Mouse (Mus musculus) adrenal gland, postnatal 0 days (tissue): ENCODE measurements around the gene Fhod1. TPM values are rescaled to one million over a fixed set of nuclear protein-coding genes. Genes with fewer than 3 reads are reported as not detected.
A peak's percentile ranks its signal among the peaks of the same experiment; 100 is the strongest.

Experiments
- microRNA-seq: library from miRNA; unstranded; fragments of <30 nt; microRNA quantifications from one replicate; pipeline ENCODE4, GENCODE M21; 2016; ENCODE audit warnings: borderline replicate concordance; ENCODE audit not compliant: insufficient number of aligned reads
- polyA plus RNA-seq: library from polyadenylated mRNA; unstranded; fragments of >200 nt; fragmentation: Nextera tagmentation; extraction: Ambion mirVana; gene quantifications from 2 replicates; pipeline ENCODE4 v1.2.1, GENCODE M21; 2015

Gene Fhod1
- 1.1 and 1.2 TPM in 2 replicates for polyA plus RNA-seq

DNA sequence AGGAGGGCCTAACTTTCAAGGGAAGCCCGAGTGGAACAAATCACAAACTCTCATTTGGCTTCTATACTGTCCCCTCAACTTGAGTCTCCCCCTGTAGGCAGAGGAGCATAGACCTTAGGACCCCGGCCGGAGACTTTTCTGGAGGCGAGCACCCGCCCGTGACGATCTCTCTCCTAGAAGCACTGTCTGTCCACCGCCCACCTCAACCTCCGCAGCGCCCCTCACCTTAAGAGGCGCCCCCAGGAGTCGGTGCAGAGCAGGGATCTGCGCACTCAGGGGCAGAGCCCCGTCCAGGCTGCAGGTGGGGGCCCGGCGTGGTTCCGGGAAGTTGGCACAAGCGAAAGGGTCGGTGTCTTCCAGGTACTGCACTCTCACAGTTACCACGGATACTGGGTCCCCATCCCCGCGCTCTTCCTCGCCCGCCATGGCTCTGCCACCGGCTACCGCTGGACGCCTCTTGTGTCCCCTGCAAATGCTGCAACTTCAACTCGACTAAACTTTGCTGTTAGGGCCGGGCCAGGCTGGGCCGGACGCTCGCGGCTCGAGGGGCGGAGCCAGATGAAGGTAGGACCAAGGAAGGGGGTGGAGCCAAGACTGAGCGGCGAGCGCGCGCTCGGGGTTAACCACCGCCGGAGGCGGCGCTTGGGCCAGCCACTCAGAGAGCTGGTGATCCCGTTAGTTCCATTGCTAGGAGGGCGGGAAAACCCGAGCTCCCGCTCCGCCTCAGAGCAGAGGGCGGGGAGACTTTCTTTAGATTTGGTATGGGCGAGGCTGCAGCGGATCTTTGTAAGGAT lies at the start of gene Fhod1:
Gene Fhod1, minus strand, starts transcription at position 526 of the 794 bp plus-strand sequence.

DNA sequence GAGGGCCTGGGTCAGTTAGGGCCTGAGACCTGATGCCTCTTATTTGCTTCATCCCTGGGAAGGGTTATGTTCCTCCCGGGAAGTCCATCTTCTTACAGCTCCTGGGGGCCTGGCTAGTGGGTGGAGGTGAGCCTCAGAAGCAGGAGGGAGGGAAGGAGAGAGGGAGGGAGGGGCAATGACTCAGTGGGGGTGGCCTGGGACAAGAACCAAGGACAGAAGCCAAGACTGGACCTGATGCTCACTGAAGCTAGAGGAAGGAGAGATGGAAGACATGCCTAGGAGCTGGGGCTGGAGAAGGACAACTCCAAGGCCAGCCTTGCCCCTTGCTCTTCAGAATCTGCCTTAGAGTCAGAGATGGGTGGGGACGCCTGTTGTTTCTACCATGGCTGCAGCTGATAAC lies 25.3 kb upstream of the Fhod1 start, which contains the start of gene Plekhg4:
Gene Plekhg4, plus strand, starts transcription at position 243 of the 400 bp plus-strand sequence.

DNA sequence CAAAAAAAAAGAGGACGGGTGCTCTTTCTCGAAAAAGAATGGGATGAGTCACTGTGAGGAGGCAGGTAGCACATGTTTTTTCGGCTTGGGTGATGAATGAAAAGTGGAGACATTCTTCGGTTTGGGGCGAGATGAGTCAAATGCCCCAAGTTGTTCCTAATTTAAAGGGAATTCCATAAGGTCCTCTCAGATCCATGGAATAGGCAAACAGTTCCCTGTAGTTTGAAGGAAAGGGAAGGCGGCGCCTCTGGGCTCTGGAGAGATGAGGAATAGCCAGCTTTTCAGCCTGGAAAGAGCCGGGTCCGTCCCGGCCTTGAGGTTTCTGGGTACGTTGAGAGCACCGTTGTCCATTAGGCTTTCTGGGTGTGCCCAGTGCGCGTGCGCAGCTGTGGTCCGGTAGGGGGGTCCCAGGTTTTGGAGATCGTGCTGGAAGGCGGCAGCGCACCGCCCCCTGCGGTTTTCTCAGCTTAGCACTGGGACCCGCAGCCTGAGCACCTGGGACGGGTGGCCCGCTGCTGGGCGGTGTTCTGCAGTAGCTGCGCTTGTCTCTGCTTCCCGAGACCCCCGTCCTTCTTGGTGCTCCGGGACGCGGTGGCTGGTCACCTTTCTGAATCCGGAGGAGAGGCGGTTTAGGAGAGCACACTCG lies 820 bp upstream of the Fhod1 start, which contains the start of gene Slc9a5:
Gene Slc9a5, plus strand, starts transcription at position 394 of the 646 bp plus-strand sequence.

DNA sequence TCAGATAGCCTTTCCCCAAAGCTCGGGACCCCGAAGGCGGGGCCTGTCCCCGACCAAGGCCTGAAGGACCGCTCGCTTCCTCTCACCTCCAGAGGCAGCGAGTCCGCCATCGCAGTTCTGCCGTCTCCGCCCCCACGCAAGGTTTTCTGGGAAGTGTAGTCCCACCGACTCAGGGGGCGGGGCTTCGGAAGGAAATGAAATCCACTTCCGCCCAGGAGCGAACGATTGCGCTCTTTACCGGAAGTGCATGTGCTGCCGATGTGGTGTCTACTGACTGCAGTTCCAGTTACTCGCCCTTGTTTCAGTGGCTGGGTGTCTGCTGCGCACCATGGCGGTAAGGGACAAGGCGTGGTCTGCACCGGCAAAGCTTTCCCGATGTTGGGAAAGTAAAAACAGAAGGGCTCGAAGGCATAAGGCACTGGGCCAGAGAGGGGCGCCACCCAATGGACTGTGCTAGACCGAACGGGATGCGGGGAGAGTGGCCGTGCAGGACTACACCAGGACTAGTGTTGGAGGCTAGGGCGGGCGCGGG lies 21.5 kb downstream of the Fhod1 start, which contains the start of the genes Lrrc29 and Tmem208:
Gene Lrrc29, minus strand, starts transcription at position 138 of the 532 bp plus-strand sequence.
Gene Tmem208, plus strand, starts transcription at position 214 of the 532 bp plus-strand sequence.

DNA sequence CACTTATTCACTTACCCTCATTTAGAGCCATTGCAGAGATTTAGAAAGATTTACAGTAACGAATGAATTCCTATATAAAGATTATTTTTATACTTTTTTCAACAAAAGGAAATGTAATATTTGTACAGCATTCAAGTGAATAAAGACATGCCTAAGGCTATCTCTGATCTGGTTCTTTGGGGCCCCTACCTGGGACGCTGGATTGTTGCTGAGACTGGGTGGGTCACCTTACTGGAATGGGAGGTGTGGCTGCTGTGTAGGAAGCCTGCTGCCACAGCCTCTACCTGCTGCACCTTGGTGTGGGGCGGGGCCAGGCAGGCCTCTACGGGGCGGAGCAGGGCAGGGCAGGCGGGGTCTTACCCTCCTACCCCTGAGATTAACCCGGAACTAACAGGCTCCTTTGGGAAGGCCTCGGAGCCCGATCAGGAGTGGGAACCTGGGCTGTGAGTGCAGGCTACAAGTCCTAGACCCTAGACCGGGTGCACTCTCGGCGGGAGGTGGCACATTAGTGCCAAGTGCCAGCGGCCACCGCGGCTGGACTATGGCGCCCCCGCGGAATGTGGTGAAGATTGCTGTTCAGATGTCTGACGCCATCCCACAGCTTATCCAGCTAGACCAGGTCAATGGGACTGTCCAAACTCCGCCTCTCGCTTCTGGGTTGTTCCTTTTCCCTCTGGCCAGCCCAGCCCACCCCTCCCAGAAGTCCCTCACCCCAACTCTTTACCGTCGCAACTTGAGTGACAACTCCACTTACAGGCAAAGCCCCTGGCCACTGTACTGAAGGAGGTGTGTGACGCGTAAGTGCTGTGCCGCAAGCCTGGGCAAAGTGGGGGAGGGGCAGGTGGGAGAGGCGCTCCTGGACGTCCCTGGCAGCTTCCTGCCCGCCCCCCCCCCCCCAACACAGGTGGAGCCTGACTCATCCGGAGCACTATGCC lies 42.3 kb downstream of the Fhod1 start, which contains the start of gene Elmo3:
Gene Elmo3, plus strand, starts transcription at position 391 of the 935 bp plus-strand sequence.

DNA sequence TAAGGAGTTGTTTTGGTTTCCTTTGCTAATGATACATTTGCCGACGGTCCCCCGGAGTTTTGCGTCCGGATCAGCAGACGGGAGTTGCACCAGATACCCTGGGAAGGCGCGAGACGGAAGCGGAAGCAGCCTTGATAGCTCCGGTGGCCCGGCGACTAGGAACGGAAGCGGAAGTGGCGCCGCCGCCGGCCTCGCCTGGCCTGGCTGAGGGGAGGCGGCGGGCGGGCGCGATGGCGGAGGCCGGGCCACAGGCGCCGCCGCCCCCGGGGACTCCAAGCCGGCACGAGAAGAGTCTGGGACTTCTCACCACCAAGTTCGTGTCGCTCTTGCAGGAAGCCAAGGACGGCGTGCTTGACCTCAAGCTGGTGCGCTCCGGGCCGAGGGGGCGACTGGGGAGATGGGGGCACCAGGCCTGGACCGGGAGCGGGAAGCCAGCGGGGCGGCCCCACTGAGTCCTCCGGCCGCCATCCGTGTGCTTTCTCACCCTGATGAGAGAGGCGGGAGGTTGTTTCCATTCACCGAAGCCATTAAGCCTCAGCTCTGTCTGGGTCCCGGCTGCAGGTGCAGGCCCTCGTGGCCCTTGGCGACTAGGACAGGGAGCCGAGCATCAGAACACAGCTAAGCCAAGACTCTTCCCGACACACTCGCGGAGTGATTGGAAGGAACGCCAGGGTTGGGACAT lies 50.1 kb downstream of the Fhod1 start, which contains the start of gene E2f4:
Gene E2f4, plus strand, starts transcription at position 153 of the 682 bp plus-strand sequence.

DNA sequence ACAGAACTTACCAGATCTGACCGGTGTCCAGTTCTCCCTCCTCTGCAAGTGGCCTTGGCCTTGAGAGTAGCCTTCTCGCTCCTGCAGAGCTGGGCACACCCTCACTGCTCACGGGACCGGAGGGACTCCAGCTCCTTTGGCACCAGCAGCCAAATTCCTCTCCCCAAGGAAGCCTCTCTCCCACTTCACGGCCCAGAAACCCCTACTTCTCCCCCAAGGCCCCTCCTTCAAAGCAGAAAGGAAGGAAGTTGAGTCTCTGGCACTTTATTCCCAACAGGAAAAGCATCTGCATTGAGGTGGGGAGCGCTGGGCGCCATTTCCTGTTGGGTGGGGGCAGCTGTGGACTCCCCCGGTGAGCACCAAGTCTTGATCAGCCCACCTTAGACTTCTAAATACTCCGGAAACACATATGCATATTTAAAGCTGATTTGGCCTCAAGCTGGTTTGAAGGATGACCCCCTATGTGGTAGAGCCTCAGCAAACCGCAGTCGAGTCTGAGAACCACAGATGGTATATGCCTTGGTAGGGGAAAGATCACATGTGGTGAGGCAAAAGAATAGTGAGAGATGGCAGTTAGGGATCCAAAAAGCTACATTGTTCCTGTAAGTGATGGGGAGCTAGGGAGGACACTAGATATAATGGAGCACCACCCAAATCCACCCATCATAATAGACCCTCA lies 51.7 kb downstream of the Fhod1 start, which contains the start of gene Exoc3l:
Gene Exoc3l, minus strand, starts transcription at position 207 of the 679 bp plus-strand sequence.

DNA sequence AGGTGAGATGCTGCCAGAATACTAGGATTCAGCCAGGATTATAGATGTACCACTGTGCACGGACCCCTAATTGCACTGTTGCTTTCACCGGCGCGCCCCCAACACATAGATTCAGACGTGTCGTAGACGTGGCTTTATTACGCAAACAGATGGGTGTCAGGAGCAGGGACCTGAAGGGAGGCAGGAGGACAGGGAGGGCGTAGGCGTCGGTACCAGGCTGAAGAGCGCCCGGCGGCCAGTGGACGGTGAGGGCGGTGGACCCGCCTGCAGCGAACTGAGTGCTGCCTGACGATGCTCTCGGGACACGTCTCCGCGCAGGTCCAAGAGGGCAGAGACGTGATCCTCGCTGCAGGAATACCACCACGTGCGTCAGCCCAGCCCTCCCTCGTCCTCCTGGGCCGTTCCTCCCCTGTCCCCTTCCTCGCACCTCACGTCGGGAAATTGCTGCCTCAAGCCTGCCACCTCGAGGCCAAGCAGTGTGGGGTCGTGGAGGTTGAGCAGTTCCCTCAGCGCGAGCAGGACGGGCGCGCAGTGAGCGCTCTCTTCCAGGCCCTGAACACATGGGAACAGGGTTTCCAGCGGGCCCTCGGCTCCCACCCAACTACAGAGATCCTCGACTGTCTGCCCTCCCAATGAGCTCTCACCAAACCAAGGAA lies 57.8 kb downstream of the Fhod1 start, which contains the start of gene 4931428F04Rik:
Gene 4931428F04Rik, minus strand, starts transcription at position 60 of the 656 bp plus-strand sequence.

Small RNA genes within 50 kb of the gene (microRNA-seq; reads per million reads assigned to microRNA genes)
- gene Gm27320 = not detected
- gene Mir328 = 268 reads per million, percentile 57 among the genes with 10 or more reads in this experiment

Other genes with a start within 250 kb of the Fhod1 start
- gene Ces4a, start 216.2 kb downstream of the Fhod1 start, polyA plus RNA-seq = not detected in 2 replicates
- gene Cbfb, start 177.3 kb downstream of the Fhod1 start, polyA plus RNA-seq = 46.7 and 52.1 TPM in 2 replicates
- gene D230025D16Rik, start 122.8 kb downstream of the Fhod1 start, polyA plus RNA-seq = 15.0 and 24.6 TPM in 2 replicates
- gene B3gnt9, start 92.8 kb downstream of the Fhod1 start, polyA plus RNA-seq = 18.4 and 28.4 TPM in 2 replicates
- 26.7 and 34.2 TPM in 2 replicates for gene Tradd, start 83.3 kb downstream of the Fhod1 start, polyA plus RNA-seq
- gene Fbxl8, start 83.3 kb downstream of the Fhod1 start, polyA plus RNA-seq = 1.5 and 2.9 TPM in 2 replicates
- 0.16 and 0.23 TPM in 2 replicates for gene Hsf4, start 78.2 kb downstream of the Fhod1 start, polyA plus RNA-seq
- gene Nol3, start 71.8 kb downstream of the Fhod1 start, polyA plus RNA-seq = 1.3 and 3.5 TPM in 2 replicates
- 4.5 and 7.9 TPM in 2 replicates for gene 4931428F04Rik, start 58.1 kb downstream of the Fhod1 start, polyA plus RNA-seq
- 6.5 and 16.8 TPM in 2 replicates for gene Exoc3l, start 51.9 kb downstream of the Fhod1 start, polyA plus RNA-seq
- gene E2f4, start 50.3 kb downstream of the Fhod1 start, polyA plus RNA-seq = 37.7 and 47.4 TPM in 2 replicates
- gene Elmo3, start 42.4 kb downstream of the Fhod1 start, polyA plus RNA-seq = 4.0 and 8.4 TPM in 2 replicates
- gene Lrrc29, start 21.7 kb downstream of the Fhod1 start, polyA plus RNA-seq = 5.5 and 9.6 TPM in 2 replicates
- 154 and 181 TPM in 2 replicates for gene Tmem208, start 21.6 kb downstream of the Fhod1 start, polyA plus RNA-seq
- 0.87 and 0.96 TPM in 2 replicates for gene Slc9a5, start 890 bp upstream of the Fhod1 start, polyA plus RNA-seq
- 0.07 and 0.09 TPM in 2 replicates for gene Plekhg4, start 25.3 kb upstream of the Fhod1 start, polyA plus RNA-seq
- gene Kctd19, start 65.5 kb upstream of the Fhod1 start, polyA plus RNA-seq = 0.09 and 0.12 TPM in 2 replicates
- 1.5 and 2.0 TPM in 2 replicates for gene Lrrc36, start 65.6 kb upstream of the Fhod1 start, polyA plus RNA-seq
- gene Tppp3, start 123.6 kb upstream of the Fhod1 start, polyA plus RNA-seq = 223 and 469 TPM in 2 replicates
- 23.7 and 25.9 TPM in 2 replicates for gene Zdhhc1, start 148.9 kb upstream of the Fhod1 start, polyA plus RNA-seq
- 2.4 and 3.1 TPM in 2 replicates for gene Hsd11b2, start 170.8 kb upstream of the Fhod1 start, polyA plus RNA-seq
- 91.9 and 92.7 TPM in 2 replicates for gene Atp6v0d1, start 218.1 kb upstream of the Fhod1 start, polyA plus RNA-seq